Mouse (Mus musculus): ENCODE measurements at regions not wholly inside any gene's neighbourhood (a gene's known extent, or its start where the extent isn't known, plus 50 kb on each side); places are given as distances from the start of the nearest gene placed in this dataset.

DNA sequence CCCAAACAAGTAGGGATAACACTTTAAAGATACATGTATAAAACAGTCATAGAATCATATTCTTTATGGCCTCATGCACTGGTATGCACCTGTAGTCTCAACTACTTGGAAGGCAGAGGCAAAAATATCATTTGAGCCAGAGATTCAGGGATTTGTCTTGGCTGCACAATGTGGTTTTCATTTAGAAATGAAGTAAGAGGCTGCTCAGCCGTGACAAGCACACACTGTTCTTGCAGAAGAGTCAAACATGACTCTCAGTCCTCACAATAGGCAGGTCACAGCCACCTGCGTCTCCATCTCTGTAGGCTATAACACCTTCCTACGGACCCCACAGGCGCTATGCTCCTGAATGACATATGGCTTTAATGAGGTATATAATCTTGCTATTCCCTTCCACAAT, 317.4 kb upstream of the Tmpo start:
- TF ChIP-seq CTCF (IDR thresholded peaks at IDR 0.05; ENCODE audit: borderline replicate concordance, extremely low read depth, insufficient read depth, insufficient read length), result no peak
- no peak for TF ChIP-seq POLR2A (IDR thresholded peaks at IDR 0.05; ENCODE audit: borderline replicate concordance, extremely low read depth, insufficient read depth, insufficient read length, poor library complexity, severe bottlenecking)
